Mouse (Mus musculus) intestine, postnatal 0 days (tissue): ENCODE data around the gene Rab7. TPM values are rescaled to one million over a fixed set of nuclear protein-coding genes. Genes with fewer than 3 reads are reported as not detected.

Experiments used
- ATAC-seq: fragments of 200-750 bp; cut with Nextera tagmentation; 2 replicates; pipeline ENCODE4 v1.8.0; 2017; ENCODE audit warnings: mild to moderate bottlenecking, moderate TSS enrichment, moderate library complexity
- H3K27ac ChIP-seq: fragments of 300-500 bp; sonication (generic); 2 replicates; pipeline ENCODE4 v1.5.1; 2014; ENCODE audit warnings: mild to moderate bottlenecking, low read depth, low read length, moderate library complexity
- H3K27me3 ChIP-seq: fragments of 300-500 bp; sonication (generic); replicated peaks from 2 replicates; pipeline ENCODE4 v1.6.1; 2014; ENCODE audit warnings: low read length, mixed read lengths; ENCODE audit not compliant: control insufficient read depth, insufficient read depth
- H3K36me3 ChIP-seq: fragments of 300-500 bp; sonication (generic); 2 replicates; pipeline ENCODE4 v1.6.1; 2014; ENCODE audit warnings: mild to moderate bottlenecking, moderate library complexity; ENCODE audit not compliant: control insufficient read depth, insufficient read depth
- H3K4me1 ChIP-seq: fragments of 300-500 bp; sonication (generic); replicated peaks from 2 replicates; pipeline ENCODE4 v1.6.1; 2014; ENCODE audit warnings: antibody characterized with exemption, low read length, mixed read lengths; ENCODE audit not compliant: control insufficient read depth, insufficient read depth
- H3K4me2 ChIP-seq: fragments of 300-500 bp; sonication (generic); replicated peaks from 2 replicates; pipeline ENCODE4 v1.6.1; 2014; ENCODE audit warnings: low read depth, mild to moderate bottlenecking, moderate library complexity
- H3K4me3 ChIP-seq: fragments of 300-500 bp; sonication (generic); 2 replicates; pipeline ENCODE4 v1.5.1; 2014; ENCODE audit warnings: low read depth, low read length
- H3K9ac ChIP-seq: fragments of 300-500 bp; sonication (generic); 2 replicates; pipeline ENCODE4 v1.6.1; 2014; ENCODE audit warnings: mild to moderate bottlenecking, low read depth, low read length
- H3K9me3 ChIP-seq: fragments of 300-500 bp; sonication (generic); 2 replicates; pipeline ENCODE4 v1.6.1; 2016; ENCODE audit warnings: mixed run types; ENCODE audit not compliant: control insufficient read depth
- CTCF ChIP-seq: sonication (generic); IDR thresholded peaks from 2 replicates; pipeline ENCODE4 v1.5.1; 2016; ENCODE audit warnings: low read depth, mild to moderate bottlenecking, control low read depth, antibody characterized with exemption, moderate library complexity
- WGBS: fragments of 180-500 bp; shearing (Covaris S2); extraction: QIAGEN DNeasy Blood & Tissue Kit; methylation state at CpG from one replicate; pipeline ENCODE4 v1.1.7; 2014; 5-methylcytosine and 5-hydroxymethylcytosine counted together
- polyA plus RNA-seq: library from polyadenylated mRNA; unstranded; fragments of >200 nt; fragmentation: Nextera tagmentation; extraction: Ambion mirVana; gene quantifications from 2 replicates; pipeline ENCODE4 v1.2.1, GENCODE M21; 2015

Gene Rab7
- polyA plus RNA-seq, 1 experiment from 2014 or later, result 226 TPM

DNA sequence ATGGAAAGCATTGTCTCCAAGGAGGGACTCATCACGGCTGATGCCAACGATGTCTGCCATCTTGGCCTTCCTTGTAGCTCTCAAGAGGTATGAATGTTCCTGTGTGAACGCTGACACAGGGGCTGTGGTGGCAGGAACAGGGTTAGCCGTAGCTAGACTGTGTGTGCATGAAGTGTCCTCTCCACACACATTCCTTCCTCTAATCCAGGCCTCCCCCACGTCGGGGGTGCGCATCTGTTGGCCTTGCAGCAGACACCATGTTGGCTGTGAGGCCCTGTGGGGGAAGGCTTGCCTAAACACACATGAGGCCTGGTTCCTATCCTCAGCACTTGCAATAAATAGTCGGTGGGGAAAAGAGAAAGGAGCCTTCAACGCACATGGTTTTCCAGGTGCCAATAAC, 48.5 kb downstream of the Rab7 start:
- no peak for TF ChIP-seq CTCF
- H3K4me1 ChIP-seq, result peaks cover 20% of the 10 kb centered on the region
- WGBS, result 73% methylated on average over 9 of the region's 9 CpGs
- H3K4me3 ChIP-seq, result no peak overlapping the region
- H3K27me3 ChIP-seq, result no peaks in the 10 kb centered on the region
- H3K9ac ChIP-seq, result no peak overlapping the region
- no peak for ATAC-seq
- no peak overlapping the region for H3K4me2 ChIP-seq
- H3K9me3 ChIP-seq, result no peaks in the 10 kb centered on the region
- no peak overlapping the region for H3K27ac ChIP-seq
- H3K36me3 ChIP-seq, result peaks cover 25% of the 10 kb centered on the region

GRCm38 (mm10) chr6:87995519-87995918, 49.6 kb downstream of the Rab7 start:
- H3K9ac ChIP-seq, result no peak overlapping the region
- 59% methylated on average over 4 of the region's 4 CpGs for WGBS
- no peaks in the 10 kb centered on the region for H3K27me3 ChIP-seq
- no peaks in the 10 kb centered on the region for H3K9me3 ChIP-seq
- no peak overlapping the region for H3K4me3 ChIP-seq
- no peak overlapping the region for H3K27ac ChIP-seq
- ATAC-seq, result no peak
- H3K4me1 ChIP-seq, result peaks cover 20% of the 10 kb centered on the region
- peaks cover 15% of the 10 kb centered on the region for H3K36me3 ChIP-seq
- TF ChIP-seq CTCF, result no peak
- H3K4me2 ChIP-seq, result no peak overlapping the region

DNA sequence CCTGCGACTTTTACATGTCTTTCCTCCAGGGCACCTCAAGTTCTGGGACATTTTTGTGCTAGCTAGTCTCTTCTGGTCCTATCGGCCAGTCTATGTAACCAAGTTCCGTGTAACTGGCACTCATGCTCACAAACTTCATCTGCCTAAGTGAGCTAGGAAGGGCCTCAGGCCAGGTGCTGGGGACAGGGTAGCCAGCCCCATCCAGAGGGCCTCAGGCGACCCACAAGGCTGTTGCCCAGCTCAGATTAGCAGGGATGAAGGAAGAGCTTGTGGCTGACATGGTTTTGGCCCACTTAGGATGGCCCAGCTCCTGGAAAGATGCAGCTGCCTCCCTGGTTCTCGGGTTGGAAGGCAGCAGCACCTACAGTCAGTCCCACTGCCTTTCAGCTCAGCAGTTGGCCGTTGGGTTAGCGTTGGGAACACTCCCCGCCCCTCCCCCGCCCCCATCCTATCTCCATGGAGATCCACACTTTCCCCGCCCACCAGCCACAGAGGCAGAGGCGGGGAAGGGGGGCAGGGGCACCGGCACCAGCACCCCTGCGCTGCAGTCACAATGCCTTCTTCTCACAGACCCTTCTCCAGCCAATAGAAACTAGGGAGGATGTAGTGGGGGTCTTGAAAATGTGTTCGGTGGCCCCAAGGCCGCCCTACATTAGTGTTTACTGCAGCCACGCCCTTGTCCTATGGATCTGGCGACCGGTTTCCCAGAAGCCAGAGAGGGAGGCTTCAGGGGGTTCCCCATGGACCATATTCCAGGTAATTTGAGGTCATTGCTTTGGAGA, 51.1 kb downstream of the Rab7 start:
- TF ChIP-seq CTCF, result no peak
- H3K9me3 ChIP-seq, result no peaks in the 10 kb centered on the region
- 8% methylated on average over 18 of the region's 18 CpGs for WGBS
- peaks cover 4% of the 10 kb centered on the region for H3K36me3 ChIP-seq
- ATAC-seq, result 0 out of 2 replicates have a peak, but pooled peaks have one; percentile 9
- H3K27ac ChIP-seq, result no peak overlapping the region
- peak overlapping the region; percentile 3; the same call in 1 of the 2 replicates for H3K9ac ChIP-seq
- H3K4me3 ChIP-seq, result peak overlapping the region; percentile 24
- H3K27me3 ChIP-seq, result no peaks in the 10 kb centered on the region
- H3K4me2 ChIP-seq, result peak overlapping the region; percentile 66
- H3K4me1 ChIP-seq, result peaks cover 20% of the 10 kb centered on the region

DNA sequence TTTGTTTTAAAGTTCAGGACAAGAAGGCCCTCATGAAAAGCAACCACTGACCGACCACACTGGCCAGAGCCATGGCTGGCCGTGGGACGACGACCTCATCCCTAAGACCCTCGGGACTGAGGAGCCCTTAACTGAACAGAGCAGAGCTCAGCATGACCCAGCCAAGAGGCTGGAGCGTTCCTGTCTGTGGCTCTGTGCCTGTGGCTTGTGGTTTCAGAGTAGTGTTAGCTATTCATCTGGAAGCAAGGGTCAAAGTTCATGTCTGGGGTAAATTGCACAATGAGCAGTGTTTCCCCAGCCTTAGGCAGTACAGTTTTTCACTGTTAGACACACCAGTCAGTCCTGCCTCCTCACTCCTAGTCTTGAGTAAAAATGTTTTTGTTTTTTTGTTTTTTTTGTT, 52.3 kb downstream of the Rab7 start:
- ATAC-seq, result peak; percentile 49
- no peak for TF ChIP-seq CTCF
- H3K4me1 ChIP-seq, result peaks cover 20% of the 10 kb centered on the region
- no peak overlapping the region for H3K4me3 ChIP-seq
- H3K36me3 ChIP-seq, result no peaks in the 10 kb centered on the region
- no peaks in the 10 kb centered on the region for H3K27me3 ChIP-seq
- no peaks in the 10 kb centered on the region for H3K9me3 ChIP-seq
- H3K27ac ChIP-seq, result no peak overlapping the region; the same call in 1 of the 2 replicates
- H3K9ac ChIP-seq, result no peak overlapping the region
- H3K4me2 ChIP-seq, result no peak overlapping the region; the same call in 1 of the 2 replicates
- 34% methylated on average over 6 of the region's 6 CpGs for WGBS

GRCm38 (mm10) chr6:87991886-87992285, 53.2 kb downstream of the Rab7 start:
- Histone ChIP-seq H3K4me1 (peaks cover 20% of the 10 kb centered on the region), H3K36me3 (no peaks in the 10 kb centered on the region), H3K4me2 (no peak overlapping the region), H3K4me3 (no peak overlapping the region), H3K27ac (no peak overlapping the region), H3K9ac (no peak overlapping the region), H3K9me3 (no peaks in the 10 kb centered on the region), H3K27me3 (no peaks in the 10 kb centered on the region)
- no peak for TF ChIP-seq CTCF
- no peak for ATAC-seq
- 93% methylated on average over 1 of the region's 1 CpGs for WGBS

- H3K4me3 ChIP-seq, result no peak overlapping the region
- TF ChIP-seq CTCF, result no peak
- H3K27me3 ChIP-seq, result no peaks in the 10 kb centered on the region
- H3K9ac ChIP-seq, result no peak overlapping the region
- no peak overlapping the region for H3K4me2 ChIP-seq
- H3K36me3 ChIP-seq, result no peaks in the 10 kb centered on the region
- no peak for ATAC-seq
- no peaks in the 10 kb centered on the region for H3K9me3 ChIP-seq
- H3K27ac ChIP-seq, result no peak overlapping the region
- H3K4me1 ChIP-seq, result peaks cover 20% of the 10 kb centered on the region
- 60% methylated on average over 4 of the region's 4 CpGs for WGBS
Measured at GRCm38 (mm10) chr6:87991216-87991615, 53.9 kb downstream of the Rab7 start.
